Mouse (Mus musculus): Measurements from ENCODE around the gene Il18r1. TPM values are rescaled to one million over a fixed set of nuclear protein-coding genes. Genes with fewer than 3 reads are reported as not detected.

Il18r1 gene
- polyA plus RNA-seq, 1 experiment from 2014 or later = 0.45 TPM

DNA sequence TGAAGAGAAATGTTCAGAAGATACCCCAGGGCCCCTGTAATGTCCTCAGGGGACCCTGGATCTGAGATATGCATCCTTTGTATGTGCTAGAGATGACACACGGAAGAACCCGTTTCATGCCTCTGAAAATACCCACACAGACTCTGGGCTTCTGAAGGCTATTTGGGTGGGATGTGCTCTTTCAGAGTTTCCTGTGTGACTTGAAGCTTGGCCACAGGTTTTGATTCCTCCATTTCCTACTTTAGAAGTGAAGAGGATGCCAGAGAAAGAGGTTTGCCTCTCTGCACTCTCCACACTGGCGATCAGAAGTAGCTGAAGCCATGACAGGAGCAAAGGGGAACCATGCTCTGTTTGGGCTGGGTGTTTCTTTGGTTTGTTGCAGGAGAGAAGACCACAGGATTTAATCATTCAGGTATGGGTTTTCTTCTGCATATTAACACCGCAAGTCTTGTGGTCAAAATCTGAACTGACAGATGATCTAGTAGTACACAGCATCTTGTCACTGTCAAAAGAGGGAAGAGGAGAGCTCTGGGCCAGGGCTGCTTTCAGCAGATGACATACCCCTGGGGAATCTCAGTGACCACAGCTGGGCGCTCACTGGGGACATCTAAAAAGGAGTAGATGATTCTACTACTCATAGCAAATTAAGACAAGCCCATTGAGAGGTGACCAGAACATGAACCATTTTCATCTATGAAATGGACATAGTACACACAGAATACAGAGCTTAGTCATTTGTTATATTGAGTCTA, 58.8 kb downstream of the Il18r1 start:
- Histone ChIP-seq H3K4me2 (replicated peaks; ENCODE audit: low read depth, low read length) (no peak overlapping the region), H3K9ac (replicated peaks; ENCODE audit: low read length) (no peak overlapping the region), H3K9me3 (ENCODE audit: low read length) (no peaks in the 10 kb centered on the region), H3K4me3 (ENCODE audit: low read length) (no peak overlapping the region), H3K4me1 (ENCODE audit: insufficient read depth, low read length) (no peaks in the 10 kb centered on the region), H3K27me3 (ENCODE audit: insufficient read depth, low read length) (no peaks in the 10 kb centered on the region), H3K36me3 (ENCODE audit: insufficient read depth, low read length) (no peaks in the 10 kb centered on the region), H3K27ac (ENCODE audit: low read length) (no peak overlapping the region)
- WGBS = 94% methylated on average over 5 of the region's 5 CpGs
- no peak for ATAC-seq (ENCODE audit: low FRiP score, low TSS enrichment)

DNA sequence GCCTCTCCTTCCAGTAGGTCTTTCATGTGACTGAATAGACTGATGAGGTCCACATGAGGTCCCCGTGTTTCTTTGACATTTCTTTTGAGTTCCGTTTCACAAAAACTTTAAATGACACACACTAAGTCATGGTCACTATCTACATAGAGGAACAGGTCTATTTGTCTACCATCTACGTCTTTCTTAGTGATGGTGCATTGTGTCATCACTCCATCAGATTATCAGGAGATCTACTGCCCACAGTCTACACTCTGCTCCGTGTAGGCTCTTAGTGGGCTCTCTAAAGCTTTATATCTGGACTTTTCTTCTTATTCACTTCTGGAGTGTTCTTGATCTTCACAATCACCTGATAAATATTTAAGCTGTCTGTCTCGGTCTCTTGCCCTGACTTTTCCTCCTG, 63.9 kb downstream of the Il18r1 start:
- Histone ChIP-seq H3K4me3 (ENCODE audit: low read length) (no peak overlapping the region), H3K27ac (ENCODE audit: low read length) (no peak overlapping the region), H3K9me3 (ENCODE audit: low read length) (no peaks in the 10 kb centered on the region), H3K36me3 (ENCODE audit: insufficient read depth, low read length) (no peaks in the 10 kb centered on the region), H3K27me3 (ENCODE audit: insufficient read depth, low read length) (no peaks in the 10 kb centered on the region), H3K9ac (replicated peaks; ENCODE audit: low read length) (no peak overlapping the region), H3K4me2 (replicated peaks; ENCODE audit: low read depth, low read length) (no peak overlapping the region), H3K4me1 (ENCODE audit: insufficient read depth, low read length) (no peaks in the 10 kb centered on the region)
- ATAC-seq (ENCODE audit: low FRiP score, low TSS enrichment) = no peak
- 86% methylated on average over 5 of the region's 5 CpGs for WGBS

DNA sequence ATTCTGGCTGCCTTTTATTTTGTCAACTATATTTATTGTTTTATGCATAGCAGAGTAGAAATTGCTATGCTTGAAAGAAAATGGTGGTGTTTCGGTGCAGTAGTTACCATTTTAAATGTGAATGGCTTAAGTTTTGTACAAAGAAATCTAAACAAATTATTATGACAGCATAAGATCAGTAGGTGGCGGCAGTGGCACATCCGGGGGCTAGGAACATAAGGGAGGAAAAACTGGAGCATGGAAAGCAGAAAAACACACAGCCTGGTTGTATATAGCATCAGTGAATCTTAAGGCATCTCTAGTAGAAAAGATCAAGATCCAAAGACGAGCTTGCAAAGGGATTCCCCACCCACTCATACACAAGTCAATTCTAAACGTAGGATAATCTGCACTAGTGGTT, 72.2 kb downstream of the Il18r1 start:
- H3K27me3 ChIP-seq (ENCODE audit: insufficient read depth, low read length) = no peaks in the 10 kb centered on the region
- 87% methylated on average over 5 of the region's 5 CpGs for WGBS
- no peaks in the 10 kb centered on the region for H3K36me3 ChIP-seq (ENCODE audit: insufficient read depth, low read length)
- ATAC-seq (ENCODE audit: low FRiP score, low TSS enrichment) = no peak
- no peak overlapping the region for H3K4me3 ChIP-seq (ENCODE audit: low read length)
- H3K9me3 ChIP-seq (ENCODE audit: low read length) = no peaks in the 10 kb centered on the region
- no peak overlapping the region for H3K4me2 ChIP-seq (replicated peaks; ENCODE audit: low read depth, low read length)
- no peak overlapping the region for H3K9ac ChIP-seq (replicated peaks; ENCODE audit: low read length)
- H3K27ac ChIP-seq (ENCODE audit: low read length) = no peak overlapping the region
- H3K4me1 ChIP-seq (ENCODE audit: insufficient read depth, low read length) = no peaks in the 10 kb centered on the region

DNA sequence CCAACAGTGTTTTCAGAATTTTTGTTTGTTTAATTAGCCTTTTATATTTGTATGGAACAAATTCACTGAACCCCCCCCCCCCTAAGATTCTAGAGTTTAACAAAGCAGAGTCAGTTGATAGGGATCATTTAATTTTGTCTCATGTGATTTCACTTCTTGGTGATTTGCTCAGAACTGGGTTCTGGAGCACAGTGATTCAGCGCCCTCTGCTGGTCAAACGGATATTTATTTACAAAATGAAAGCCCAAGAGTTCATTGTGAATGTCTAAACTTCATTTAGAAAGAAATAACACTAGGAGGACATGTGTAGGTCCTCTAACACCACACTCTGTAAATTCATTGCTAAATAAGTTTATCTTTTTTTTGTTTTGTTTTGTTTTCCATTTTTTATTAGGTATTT, 79.3 kb downstream of the Il18r1 start:
- H3K27ac ChIP-seq (ENCODE audit: low read length) = no peak overlapping the region
- H3K9me3 ChIP-seq (ENCODE audit: low read length) = no peaks in the 10 kb centered on the region
- H3K4me1 ChIP-seq (ENCODE audit: insufficient read depth, low read length) = no peaks in the 10 kb centered on the region
- no peak overlapping the region for H3K4me3 ChIP-seq (ENCODE audit: low read length)
- 0% methylated on average over 2 of the region's 2 CpGs for WGBS
- no peak for ATAC-seq (ENCODE audit: low FRiP score, low TSS enrichment)
- H3K4me2 ChIP-seq (replicated peaks; ENCODE audit: low read depth, low read length) = no peak overlapping the region
- H3K27me3 ChIP-seq (ENCODE audit: insufficient read depth, low read length) = no peaks in the 10 kb centered on the region
- no peaks in the 10 kb centered on the region for H3K36me3 ChIP-seq (ENCODE audit: insufficient read depth, low read length)
- no peak overlapping the region for H3K9ac ChIP-seq (replicated peaks; ENCODE audit: low read length)

DNA sequence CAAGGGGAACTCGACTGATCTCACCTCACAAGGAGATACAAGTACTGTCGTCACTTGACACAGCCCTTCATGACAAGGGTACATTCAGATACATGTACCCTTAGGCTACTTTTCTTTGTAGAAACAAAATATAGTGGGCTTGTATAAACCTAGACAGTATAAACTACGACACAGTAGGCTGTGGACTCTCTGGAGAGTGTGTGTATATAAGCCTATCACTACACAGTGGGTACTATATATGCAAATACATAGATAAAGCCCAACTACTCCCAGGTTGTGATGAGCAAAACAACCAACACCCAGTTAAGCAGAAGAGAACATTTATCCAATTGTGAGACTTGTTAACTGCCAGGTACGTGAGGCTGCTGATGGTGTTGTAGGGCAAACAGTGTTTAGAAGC, 81.3 kb downstream of the Il18r1 start:
- Histone ChIP-seq H3K36me3 (ENCODE audit: insufficient read depth, low read length) (no peaks in the 10 kb centered on the region), H3K9me3 (ENCODE audit: low read length) (no peaks in the 10 kb centered on the region), H3K4me2 (replicated peaks; ENCODE audit: low read depth, low read length) (no peak overlapping the region), H3K27me3 (ENCODE audit: insufficient read depth, low read length) (no peaks in the 10 kb centered on the region), H3K9ac (replicated peaks; ENCODE audit: low read length) (no peak overlapping the region), H3K27ac (ENCODE audit: low read length) (no peak overlapping the region), H3K4me3 (ENCODE audit: low read length) (no peak overlapping the region), H3K4me1 (ENCODE audit: insufficient read depth, low read length) (no peaks in the 10 kb centered on the region)
- 87% methylated on average over 4 of the region's 4 CpGs for WGBS
- no peak for ATAC-seq (ENCODE audit: low FRiP score, low TSS enrichment)

DNA sequence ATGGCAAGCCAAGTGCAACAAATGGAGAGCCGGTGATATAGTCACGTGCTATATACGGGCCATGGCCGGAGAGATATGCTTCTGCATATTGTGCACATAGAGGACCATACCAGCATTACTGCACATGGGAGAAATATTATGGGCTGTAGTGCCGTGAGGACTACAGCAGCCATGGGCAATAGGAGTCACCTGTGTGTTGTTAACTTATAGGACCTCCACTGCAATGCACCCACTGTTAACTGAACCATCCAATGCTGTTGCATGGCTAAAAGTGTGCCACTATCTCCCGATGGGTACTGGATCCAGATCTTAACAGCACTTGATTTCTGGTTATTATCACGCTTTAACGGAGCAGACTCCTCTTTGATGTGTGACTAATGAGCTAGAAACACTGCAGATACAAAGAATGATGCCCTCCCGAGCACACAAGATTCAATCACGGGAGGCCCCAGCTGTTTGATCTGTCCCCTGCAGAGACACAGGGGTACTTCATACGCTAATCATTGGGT, 81.8 kb downstream of the Il18r1 start:
- H3K9ac ChIP-seq (replicated peaks; ENCODE audit: low read length) = no peak overlapping the region
- no peaks in the 10 kb centered on the region for H3K27me3 ChIP-seq (ENCODE audit: insufficient read depth, low read length)
- no peaks in the 10 kb centered on the region for H3K36me3 ChIP-seq (ENCODE audit: insufficient read depth, low read length)
- H3K4me3 ChIP-seq (ENCODE audit: low read length) = no peak overlapping the region
- no peak overlapping the region for H3K4me2 ChIP-seq (replicated peaks; ENCODE audit: low read depth, low read length)
- no peaks in the 10 kb centered on the region for H3K9me3 ChIP-seq (ENCODE audit: low read length)
- no peak for ATAC-seq (ENCODE audit: low FRiP score, low TSS enrichment)
- H3K4me1 ChIP-seq (ENCODE audit: insufficient read depth, low read length) = no peaks in the 10 kb centered on the region
- WGBS = 63% methylated on average over 11 of the region's 11 CpGs
- H3K27ac ChIP-seq (ENCODE audit: low read length) = no peak overlapping the region

DNA sequence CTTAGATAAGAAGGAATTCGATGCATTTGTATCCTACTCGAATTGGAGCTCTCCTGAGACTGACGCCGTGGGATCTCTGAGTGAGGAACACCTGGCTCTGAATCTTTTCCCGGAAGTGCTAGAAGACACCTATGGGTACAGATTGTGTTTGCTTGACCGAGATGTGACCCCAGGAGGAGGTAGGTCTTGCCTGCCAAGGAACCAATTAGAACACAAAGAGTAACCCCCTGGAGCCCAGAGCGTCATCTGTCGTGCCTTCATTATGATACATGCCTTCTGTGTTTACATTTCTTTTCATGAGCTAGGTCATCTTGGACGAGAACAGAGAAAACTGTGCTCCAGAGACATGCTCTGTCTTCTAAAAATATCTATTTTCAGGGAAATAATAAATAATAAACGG, 82.4 kb downstream of the Il18r1 start:
- no peak overlapping the region for H3K4me3 ChIP-seq (ENCODE audit: low read length)
- H3K4me1 ChIP-seq (ENCODE audit: insufficient read depth, low read length) = no peaks in the 10 kb centered on the region
- H3K27ac ChIP-seq (ENCODE audit: low read length) = no peak overlapping the region
- no peak for ATAC-seq (ENCODE audit: low FRiP score, low TSS enrichment)
- no peak overlapping the region for H3K9ac ChIP-seq (replicated peaks; ENCODE audit: low read length)
- H3K27me3 ChIP-seq (ENCODE audit: insufficient read depth, low read length) = no peaks in the 10 kb centered on the region
- no peak overlapping the region for H3K4me2 ChIP-seq (replicated peaks; ENCODE audit: low read depth, low read length)
- no peaks in the 10 kb centered on the region for H3K36me3 ChIP-seq (ENCODE audit: insufficient read depth, low read length)
- H3K9me3 ChIP-seq (ENCODE audit: low read length) = no peaks in the 10 kb centered on the region
- WGBS = 57% methylated on average over 10 of the region's 10 CpGs

Other genes with a start within 250 kb of the Il18r1 start
- gene Il1r1, start 240.5 kb upstream of the Il18r1 start, polyA plus RNA-seq (2015; fragmentation: Nextera tagmentation; extraction: Ambion mirVana) = 5.1 and 5.3 TPM in 2 replicates
- gene Il1rl2, start 140.9 kb upstream of the Il18r1 start, polyA plus RNA-seq (2015; fragmentation: Nextera tagmentation; extraction: Ambion mirVana) = 10.4 and 10.5 TPM in 2 replicates
- gene Il1rl1, start 36.0 kb upstream of the Il18r1 start, polyA plus RNA-seq (2015; fragmentation: Nextera tagmentation; extraction: Ambion mirVana) = 0.19 and 0.21 TPM in 2 replicates
- gene Il18rap, start 49.8 kb downstream of the Il18r1 start, polyA plus RNA-seq (2015; fragmentation: Nextera tagmentation; extraction: Ambion mirVana) = 0.14 and 0.20 TPM in 2 replicates
- gene Slc9a4, start 114.5 kb downstream of the Il18r1 start, polyA plus RNA-seq (2015; fragmentation: Nextera tagmentation; extraction: Ambion mirVana) = 0.40 and 0.49 TPM in 2 replicates
- 2.7 and 2.8 TPM in 2 replicates for gene Slc9a2, start 215.0 kb downstream of the Il18r1 start, polyA plus RNA-seq (2015; fragmentation: Nextera tagmentation; extraction: Ambion mirVana)